Comparison of ENCODE assay signal across 9 mouse cellular contexts in the genomic region with DNA sequence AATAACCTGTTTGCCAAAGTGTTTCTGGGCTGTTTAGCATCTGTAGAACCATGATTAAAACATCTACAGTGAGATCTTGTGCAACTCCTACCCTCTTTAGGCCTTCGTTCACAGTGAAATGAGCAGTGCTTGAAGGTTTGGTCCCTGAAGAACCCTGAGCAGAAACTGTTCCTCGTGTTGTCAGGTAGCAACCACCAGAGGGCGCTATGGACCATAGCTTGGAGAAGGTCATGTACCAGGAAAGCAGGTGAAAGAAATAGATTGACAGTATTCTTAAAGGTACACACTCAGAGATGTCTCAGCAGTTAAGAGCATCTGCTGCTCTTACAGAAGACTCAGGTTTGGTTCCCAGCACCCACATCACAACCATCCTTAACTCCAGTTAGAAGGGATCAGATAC. TPM values are rescaled to one million over a fixed set of nuclear protein-coding genes. Genes with fewer than 3 reads are reported as not detected.
DNase-seq lines count a peak whose midpoint lies in the region; ATAC-seq and TF ChIP-seq lines count a peak whose summit lies in the region.
"Had no signal": no experiment of that assay in that cellular context is flagged by ENCODE, and none has a peak within 500 bp of the region (broad histone marks: within the 10 kb centered on the region; RNA-seq: fewer than 3 reads in every experiment).

No protein-coding gene starts in this region.

- H3K9ac ChIP-seq in hindbrain, embryonic 11.5 days (ENCODE audit: low read depth, low read length) = no peak overlapping the region
- no peak overlapping the region for H3K9ac ChIP-seq in hindbrain, embryonic 16.5 days (ENCODE audit: low read depth, low read length)
- H3K9ac ChIP-seq: liver, embryonic 15.5 days had no signal

- no peak overlapping the region for H3K4me2 ChIP-seq in hindbrain, embryonic 11.5 days (replicated peaks; ENCODE audit: low read depth, low read length)
- no peak overlapping the region for H3K4me2 ChIP-seq in hindbrain, embryonic 16.5 days (ENCODE audit: low read length)
- H3K4me2 ChIP-seq: liver, embryonic 15.5 days had no signal

- H3K4me1 ChIP-seq in hindbrain, embryonic 11.5 days (replicated peaks; ENCODE audit: control insufficient read depth, insufficient read depth, low read length) = peaks cover 8% of the 10 kb centered on the region
- H3K4me1 ChIP-seq in hindbrain, embryonic 16.5 days (ENCODE audit: control insufficient read depth, insufficient read depth, low read depth, low read length) = peaks cover 14% of the 10 kb centered on the region
- peaks cover 63% of the 10 kb centered on the region for H3K4me1 ChIP-seq in E14TG2a.4 (replicated peaks; ENCODE audit: low read depth, low read length)

- peak; percentile 25 for TF ChIP-seq CTCF in E14TG2a.4 (conservative IDR thresholded peaks at IDR 0.05; ENCODE audit: low read length)

- no peaks in the 10 kb centered on the region for H3K36me3 ChIP-seq in hindbrain, embryonic 11.5 days (ENCODE audit: control insufficient read depth, insufficient read depth, low read length)
- H3K36me3 ChIP-seq in hindbrain, embryonic 16.5 days (ENCODE audit: control insufficient read depth, insufficient read depth, low read length) = no peaks in the 10 kb centered on the region
- peaks cover 8% of the 10 kb centered on the region; the same call in 1 of the 2 replicates for H3K36me3 ChIP-seq in E14TG2a.4 (ENCODE audit: insufficient read depth, low read length)

- H3K9me3 ChIP-seq in hindbrain, embryonic 11.5 days (ENCODE audit: control insufficient read depth, low read length) = no peaks in the 10 kb centered on the region
- H3K9me3 ChIP-seq in hindbrain, embryonic 16.5 days (ENCODE audit: control insufficient read depth, low read length) = no peaks in the 10 kb centered on the region
- no peaks in the 10 kb centered on the region for H3K9me3 ChIP-seq in E14TG2a.4 (ENCODE audit: low read length)
- H3K9me3 ChIP-seq: liver, embryonic 15.5 days had no signal

- intact Hi-C loops in heart, postnatal 36 days (cut with DNase I) = loop anchor here (1.0 kb wide), 1 partner anchor 146 kb away; no protein-coding TSS in a partner anchor

- peak; percentile 52 for DNase-seq in hindbrain, embryonic 11.5 days (ENCODE audit: low spot score)
- peak; percentile 72 for DNase-seq in adrenal gland, postnatal 25 days
- peak; percentile 53 to 69 for DNase-seq in heart, postnatal 36 days
- DNase-seq in thymus, postnatal 25 days = peak; percentile 73
- DNase-seq in right cerebral cortex, postnatal 4 days = no peak

- 34% methylated on average over 3 of the region's 3 CpGs for WGBS in hindbrain, embryonic 11.5 days
- 38% methylated on average over 3 of the region's 3 CpGs for WGBS in hindbrain, embryonic 16.5 days

- H3K27me3 ChIP-seq in hindbrain, embryonic 11.5 days (ENCODE audit: control insufficient read depth, insufficient read depth, low read length) = no peaks in the 10 kb centered on the region
- H3K27me3 ChIP-seq in hindbrain, embryonic 16.5 days (replicated peaks; ENCODE audit: control insufficient read depth, insufficient read depth, low read length) = no peaks in the 10 kb centered on the region
- peaks cover 7% of the 10 kb centered on the region; the same call in 1 of the 2 replicates for H3K27me3 ChIP-seq in E14TG2a.4 (ENCODE audit: insufficient read depth, low read length)
- H3K27me3 ChIP-seq: liver, embryonic 15.5 days had no signal

- H3K4me3 ChIP-seq in hindbrain, embryonic 11.5 days (ENCODE audit: low read depth, low read length) = no peak overlapping the region
- H3K4me3 ChIP-seq in hindbrain, embryonic 16.5 days (ENCODE audit: low read length) = no peak overlapping the region
- H3K4me3 ChIP-seq in E14TG2a.4 (replicated peaks; ENCODE audit: low read length) = no peak overlapping the region
- H3K4me3 ChIP-seq: liver, embryonic 15.5 days had no signal

- no peak for ATAC-seq in hindbrain, embryonic 11.5 days (ENCODE audit: low FRiP score)
- no peak for ATAC-seq in hindbrain, embryonic 16.5 days
- ATAC-seq in megakaryocyte, adult 5-6 weeks (ENCODE audit: poor library complexity, severe bottlenecking) = peak; percentile 74

- no peak overlapping the region for H3K27ac ChIP-seq in hindbrain, embryonic 11.5 days (ENCODE audit: low read depth, low read length)
- no peak overlapping the region for H3K27ac ChIP-seq in hindbrain, embryonic 16.5 days (ENCODE audit: low read depth, low read length)
- H3K27ac ChIP-seq: liver, embryonic 15.5 days had no signal

RNA-seq across cellular contexts. Expression of gene Sap30l, which starts 13.5 kb away (rescaled TPM):
- 11.8 and 14.3 TPM in 2 replicates for polyA plus RNA-seq in hindbrain, embryonic 11.5 days (2014; fragmentation: Nextera tagmentation; extraction: Ambion mirVana)
- polyA plus RNA-seq in hindbrain, embryonic 16.5 days (2015; fragmentation: Nextera tagmentation; extraction: Ambion mirVana) = 5.3 TPM in 2 replicates
- 55.8 and 60.8 TPM in 2 replicates for total RNA-seq in adrenal gland, postnatal 25 days (2021)
- 10 to 100 TPM; 43.8 to 46.4 TPM for total RNA-seq in heart, postnatal 36 days (2021)
- 23.2 and 25.0 TPM in 2 replicates for total RNA-seq in megakaryocyte, adult 5-6 weeks (2015)
- 17.1 and 18.6 TPM in 2 replicates for total RNA-seq in megakaryocyte, adult 5-6 weeks (2017)

RNA-seq across cellular contexts. Expression of gene Hand1, which starts 44.7 kb away (rescaled TPM):
- 0.21 TPM in 1 of 2 replicates, not detected in the other for polyA plus RNA-seq in hindbrain, embryonic 11.5 days (2014; fragmentation: Nextera tagmentation; extraction: Ambion mirVana)
- not detected in 2 replicates for polyA plus RNA-seq in hindbrain, embryonic 16.5 days (2015; fragmentation: Nextera tagmentation; extraction: Ambion mirVana)
- total RNA-seq in adrenal gland, postnatal 25 days (2021) = 8.0 and 13.6 TPM in 2 replicates
- total RNA-seq in heart, postnatal 36 days (2021) = not detected
- total RNA-seq in megakaryocyte, adult 5-6 weeks (2015) = not detected in 2 replicates
- total RNA-seq in megakaryocyte, adult 5-6 weeks (2017) = not detected in 2 replicates
